Comparison of ENCODE assay signal across 21 mouse cellular contexts in the genomic region with DNA sequence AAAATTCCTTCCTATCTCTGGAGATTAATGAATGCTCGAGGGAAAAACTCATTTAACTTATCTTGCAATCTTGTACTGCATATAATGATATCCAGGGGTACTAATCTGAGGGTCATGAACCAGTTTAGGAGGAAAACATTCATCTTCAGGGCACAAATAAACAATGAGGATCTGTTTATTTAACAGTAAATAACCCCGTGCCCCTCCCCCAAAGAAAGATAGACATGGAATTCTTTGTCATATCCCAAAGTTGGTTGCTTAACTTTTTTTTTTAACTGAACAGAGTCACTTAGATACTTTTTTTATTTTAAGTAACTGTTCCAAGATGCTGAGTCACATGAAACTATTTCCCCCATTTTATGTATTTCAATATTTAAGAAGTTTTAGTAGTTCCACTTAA.
"Had no signal": no experiment of that assay in that cellular context is flagged by ENCODE, and none has a peak within 500 bp of the region (broad histone marks: within the 10 kb centered on the region; RNA-seq: fewer than 3 reads in every experiment).

No protein-coding gene starts in this region.

- H3K36me3 ChIP-seq: kidney, embryonic 15.5 days; liver, embryonic 12.5 days; liver, embryonic 15.5 days; lung, embryonic 15.5 days; midbrain, embryonic 13.5 days; stomach, embryonic 15.5 days had no signal

- H3K27me3 ChIP-seq: kidney, embryonic 15.5 days; limb, embryonic 13.5 days; liver, embryonic 12.5 days; liver, embryonic 15.5 days; lung, embryonic 15.5 days; megakaryocyte, embryonic 14.5 days; midbrain, embryonic 13.5 days; neural tube, embryonic 13.5 days; stomach, embryonic 15.5 days had no signal

- H3K4me1 ChIP-seq: liver, embryonic 12.5 days; liver, embryonic 15.5 days; megakaryocyte, embryonic 14.5 days had no signal

- H3K9ac ChIP-seq: kidney, embryonic 15.5 days; limb, embryonic 13.5 days; liver, embryonic 12.5 days; liver, embryonic 15.5 days; lung, embryonic 15.5 days; midbrain, embryonic 13.5 days; neural tube, embryonic 13.5 days; stomach, embryonic 15.5 days had no signal

- H3K4me3 ChIP-seq: kidney, embryonic 15.5 days; limb, embryonic 10.5 days; limb, embryonic 13.5 days; liver, embryonic 12.5 days; liver, embryonic 15.5 days; lung, embryonic 15.5 days; megakaryocyte, embryonic 14.5 days; midbrain, embryonic 10.5 days; midbrain, embryonic 13.5 days; myocyte; neural tube, embryonic 13.5 days; stomach, embryonic 15.5 days had no signal

- DNase-seq: layer of hippocampus, adult 9-11 months; liver; lung, postnatal 14 days; retina, postnatal 1 day; right cerebral cortex, postnatal 25 days; spleen, adult 18-20 months; thymus, postnatal 25 days had no signal

- ATAC-seq: intestine, postnatal 0 days; liver, embryonic 12.5 days; midbrain, embryonic 13.5 days; midbrain, embryonic 16.5 days had no signal

- H3K27ac ChIP-seq: limb, embryonic 10.5 days; limb, embryonic 13.5 days; liver, embryonic 12.5 days; liver, embryonic 15.5 days; lung, embryonic 15.5 days; midbrain, embryonic 10.5 days; midbrain, embryonic 13.5 days; neural tube, embryonic 13.5 days; stomach, embryonic 15.5 days had no signal

- H3K4me2 ChIP-seq: kidney, embryonic 15.5 days; limb, embryonic 13.5 days; liver, embryonic 12.5 days; liver, embryonic 15.5 days; lung, embryonic 15.5 days; midbrain, embryonic 13.5 days; neural tube, embryonic 13.5 days; stomach, embryonic 15.5 days had no signal

- H3K9me3 ChIP-seq: kidney, embryonic 15.5 days; limb, embryonic 10.5 days; limb, embryonic 13.5 days; liver, embryonic 12.5 days; liver, embryonic 15.5 days; lung, embryonic 15.5 days; megakaryocyte, embryonic 14.5 days; midbrain, embryonic 10.5 days; midbrain, embryonic 13.5 days; neural tube, embryonic 13.5 days; stomach, embryonic 15.5 days had no signal
